Comparison of ENCODE assay signal across 14 mouse cellular contexts in genomic region chr6:72136543-72136942, GRCm38 (mm10).
"Had no signal": no experiment of that assay in that cellular context is flagged by ENCODE, and none has a peak within 500 bp of the region (broad histone marks: within the 10 kb centered on the region; RNA-seq: fewer than 3 reads in every experiment).

No protein-coding gene starts in this region.

- H3K9ac ChIP-seq: kidney, embryonic 15.5 days; limb, embryonic 15.5 days; midbrain, embryonic 12.5 days; neural tube, embryonic 15.5 days had no signal

- ATAC-seq: midbrain, embryonic 16.5 days had no signal

- H3K4me1 ChIP-seq: midbrain, embryonic 12.5 days had no signal

- H3K27ac ChIP-seq: kidney, embryonic 15.5 days; limb, embryonic 15.5 days; midbrain, embryonic 12.5 days; neural tube, embryonic 15.5 days; stomach, postnatal 0 days had no signal

- H3K9me3 ChIP-seq: kidney, embryonic 15.5 days; limb, embryonic 15.5 days; midbrain, embryonic 12.5 days; neural tube, embryonic 15.5 days had no signal

- H3K4me3 ChIP-seq: kidney, embryonic 15.5 days; limb, embryonic 15.5 days; midbrain, embryonic 12.5 days; neural tube, embryonic 15.5 days had no signal

- DNase-seq: kidney, adult 11 months; kidney, postnatal 25 days; layer of hippocampus, adult 9-11 months; layer of hippocampus, postnatal 36 days; lung, adult 18-20 months; right cerebral cortex, adult 18-20 months; right cerebral cortex, postnatal 25 days; thymus, postnatal 4 days had no signal

- H3K4me2 ChIP-seq: kidney, embryonic 15.5 days; limb, embryonic 15.5 days; midbrain, embryonic 12.5 days; neural tube, embryonic 15.5 days had no signal

- H3K27me3 ChIP-seq: kidney, embryonic 15.5 days; limb, embryonic 15.5 days; midbrain, embryonic 12.5 days; neural tube, embryonic 15.5 days had no signal
